Mouse (Mus musculus): ENCODE measurements around the gene Ceacam16.

The Ceacam16 gene

DNA sequence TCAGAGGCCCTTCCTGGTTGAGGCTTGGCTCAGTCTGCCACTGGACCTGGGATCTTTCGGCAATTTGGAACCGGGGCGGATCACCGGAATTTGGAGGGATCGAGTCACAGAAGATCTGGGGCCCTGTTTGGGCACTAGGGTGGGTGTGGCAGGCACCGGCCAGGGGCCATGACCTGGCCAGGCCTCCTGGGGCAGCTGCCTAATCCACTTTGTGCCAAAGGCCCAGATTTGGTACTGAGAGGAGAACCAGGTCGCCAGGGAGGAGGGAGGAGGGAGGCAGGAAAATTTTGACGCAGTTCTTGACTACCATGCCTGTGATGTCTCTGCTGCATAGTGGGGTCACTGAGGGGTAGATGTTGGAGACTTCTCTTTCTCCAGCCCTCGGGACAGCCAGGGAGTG, at the start of gene Ceacam16:
Ceacam16 (minus strand) TSS at position 101 of the 400 bp plus-strand sequence.
- no peak for DNase-seq (ENCODE audit: low spot score in 2 of 2)

DNA sequence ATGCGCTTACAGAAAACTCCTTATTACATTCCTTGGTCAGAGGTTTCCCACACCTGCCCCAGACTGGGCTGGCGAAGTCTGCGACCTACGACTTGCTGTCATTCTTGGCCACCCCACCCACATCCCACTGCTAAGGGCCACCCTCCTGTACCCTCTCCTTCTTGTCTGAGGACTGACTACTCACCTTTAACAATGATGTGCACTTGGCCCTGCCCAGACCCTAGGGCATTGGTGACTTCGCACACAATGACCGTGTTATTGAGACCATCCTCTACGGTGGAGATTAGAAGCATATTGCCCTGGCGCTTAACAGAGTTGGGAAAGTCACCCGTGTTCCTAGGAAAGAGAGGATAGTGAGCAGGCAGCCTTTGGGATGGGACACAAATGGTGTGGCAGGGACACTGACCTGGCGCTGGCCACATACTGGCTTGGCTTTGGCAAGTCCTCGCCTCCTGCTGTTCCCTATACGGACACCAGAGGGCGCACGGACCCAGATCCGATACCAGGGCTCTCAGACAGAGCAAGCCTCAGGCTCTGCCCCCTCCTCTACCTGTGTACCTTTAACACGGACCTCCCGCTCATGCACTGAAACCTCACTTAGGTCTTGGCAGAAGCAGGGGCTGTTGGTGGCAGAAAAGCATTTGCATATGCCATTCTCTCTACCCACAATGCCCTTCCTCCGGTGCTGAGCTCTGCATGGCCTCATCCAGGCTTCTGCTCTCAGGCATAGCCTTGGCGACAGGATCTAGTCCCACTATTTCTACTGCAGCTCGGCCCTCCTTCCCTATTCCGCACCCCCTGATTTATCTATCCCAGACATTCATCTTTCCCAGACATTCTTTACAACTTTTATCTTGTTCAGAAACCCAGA, 49.6 kb upstream of the Ceacam16 start:
- DNase-seq (ENCODE audit: low spot score in 2 of 2), result peak; percentile 51 to 86

DNA sequence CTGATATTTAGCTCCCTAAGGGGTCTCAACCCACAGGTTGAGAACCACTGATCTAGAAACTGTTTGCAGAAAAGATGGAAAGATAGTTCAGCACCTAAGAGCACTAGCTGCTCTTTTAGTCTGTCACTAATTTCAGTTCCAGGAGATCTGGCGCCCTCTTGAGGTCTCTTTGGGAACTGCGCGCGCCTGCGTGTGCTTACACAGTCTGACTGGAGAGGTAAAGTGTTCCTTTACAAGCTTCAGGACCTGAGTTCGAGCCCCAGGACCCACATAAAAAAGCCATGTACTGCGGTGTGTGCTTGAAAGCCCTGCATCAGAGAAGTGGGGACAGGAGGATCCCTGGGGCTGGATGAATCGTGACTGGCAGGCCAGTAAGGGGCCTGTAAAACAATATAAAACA, 28.8 kb upstream of the Ceacam16 start:
- peak in 1 of 2 experiments; percentile 76 for DNase-seq (ENCODE audit: low spot score in 2 of 2)

DNA sequence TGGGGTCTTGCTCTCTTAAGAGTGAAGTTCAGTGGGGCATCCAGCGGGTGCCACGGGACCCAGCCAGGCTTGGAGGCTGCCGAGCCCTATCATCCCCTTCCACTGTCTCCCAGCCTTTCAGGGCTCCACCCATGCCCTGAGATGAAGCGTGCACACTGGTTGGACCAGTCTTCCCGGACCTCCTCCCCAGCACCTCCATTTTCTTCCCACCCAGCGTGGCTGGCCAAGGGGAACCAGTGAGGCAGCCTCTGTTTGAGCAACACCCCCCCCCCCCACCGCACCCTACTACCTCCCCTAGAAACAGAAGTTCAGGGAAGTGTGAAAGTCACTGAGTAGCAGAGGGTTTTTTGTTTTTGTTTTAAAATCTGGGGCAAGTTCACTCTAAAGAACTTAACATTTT, 26.8 kb upstream of the Ceacam16 start, which contains the start of gene Ceacam19:
Ceacam19 (minus strand) TSS at position 117 of the 400 bp plus-strand sequence.
- DNase-seq (ENCODE audit: low spot score in 2 of 2), result no peak

DNA sequence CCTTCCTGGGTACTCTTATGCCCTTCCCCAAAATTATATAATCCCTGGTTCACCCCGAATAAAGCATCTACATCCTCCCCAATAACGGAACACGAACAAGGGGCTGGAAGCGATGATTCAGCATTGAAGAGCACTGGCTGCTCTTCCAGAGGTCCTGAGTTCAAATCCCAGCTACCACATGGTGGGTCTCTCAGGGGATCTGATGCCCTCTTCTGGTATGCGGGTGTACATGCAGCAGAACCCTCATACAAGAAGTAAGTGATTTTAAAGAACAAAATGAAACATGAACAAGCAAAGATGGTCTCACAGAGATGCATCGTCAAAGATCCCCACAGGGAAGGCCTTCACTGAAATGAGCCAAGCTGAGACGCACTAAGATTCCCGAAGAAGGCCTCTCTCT, 19.7 kb upstream of the Ceacam16 start:
- DNase-seq (ENCODE audit: low spot score in 2 of 2), result no peak

DNA sequence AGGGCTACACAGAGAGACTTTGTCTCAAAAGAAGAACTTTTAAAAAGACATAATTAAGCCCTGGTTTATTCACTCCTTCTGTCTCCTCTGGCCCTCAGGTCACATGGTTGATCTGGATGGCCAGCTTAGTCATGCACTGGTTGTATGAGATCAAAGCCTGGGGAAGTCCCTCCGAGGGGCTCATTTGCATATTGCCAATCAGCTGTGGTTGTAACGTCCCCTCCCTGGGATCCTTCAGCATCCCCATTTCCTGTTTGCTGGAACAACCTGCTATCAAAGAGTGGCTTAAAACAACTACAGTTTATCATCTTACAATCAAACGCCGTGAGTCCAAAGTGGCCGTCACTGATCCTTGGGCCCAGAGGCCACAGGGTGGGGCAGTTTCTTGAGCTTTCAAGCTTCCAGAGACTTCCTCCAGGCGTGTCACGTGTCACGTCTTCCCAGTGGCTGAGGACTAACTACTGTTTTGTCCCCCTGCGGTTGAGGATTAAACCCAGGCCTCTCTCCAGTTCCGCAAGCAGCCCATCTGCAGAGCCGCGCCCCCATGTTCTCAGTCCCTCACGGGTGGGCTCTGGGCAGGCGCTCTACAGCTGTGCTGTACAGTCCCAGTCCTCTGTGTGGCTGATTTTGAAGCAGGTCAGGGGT, 15.8 kb upstream of the Ceacam16 start:
- no peak for DNase-seq (ENCODE audit: low spot score in 2 of 2)

DNA sequence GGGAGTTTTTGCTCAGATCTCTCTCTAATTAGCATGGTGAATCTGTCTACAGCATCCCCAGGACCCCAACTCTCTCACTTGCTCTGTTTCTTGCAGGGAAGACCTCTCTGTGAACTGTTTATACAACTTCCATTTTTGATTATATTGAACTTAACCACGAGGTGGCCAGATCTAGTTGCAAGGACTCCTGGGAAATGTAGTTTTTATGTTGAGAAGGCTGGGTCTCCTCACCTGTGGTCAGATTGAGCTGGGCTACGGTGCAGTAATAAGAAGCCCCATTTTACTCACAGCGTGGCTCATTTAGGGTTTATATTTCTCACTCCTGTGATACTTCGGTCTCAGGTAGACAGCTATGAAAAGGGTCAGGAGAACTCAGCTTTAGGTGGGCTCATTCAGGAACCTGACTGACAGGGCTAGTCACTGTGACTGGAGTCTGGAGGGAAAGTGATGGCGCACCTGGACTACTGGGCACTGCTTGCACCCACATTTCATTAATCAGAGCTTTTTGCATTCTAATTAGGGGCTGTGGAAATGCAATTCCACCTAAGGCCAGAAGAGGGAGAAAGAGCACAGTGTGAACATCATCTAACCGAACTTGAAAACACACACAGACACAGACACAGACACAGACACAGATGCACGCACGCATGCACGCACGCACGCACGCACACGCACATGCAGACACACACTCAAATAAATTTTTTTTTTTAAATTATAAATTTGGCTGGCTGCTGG, 15.0 kb upstream of the Ceacam16 start:
- DNase-seq (ENCODE audit: low spot score in 2 of 2), result no peak

DNA sequence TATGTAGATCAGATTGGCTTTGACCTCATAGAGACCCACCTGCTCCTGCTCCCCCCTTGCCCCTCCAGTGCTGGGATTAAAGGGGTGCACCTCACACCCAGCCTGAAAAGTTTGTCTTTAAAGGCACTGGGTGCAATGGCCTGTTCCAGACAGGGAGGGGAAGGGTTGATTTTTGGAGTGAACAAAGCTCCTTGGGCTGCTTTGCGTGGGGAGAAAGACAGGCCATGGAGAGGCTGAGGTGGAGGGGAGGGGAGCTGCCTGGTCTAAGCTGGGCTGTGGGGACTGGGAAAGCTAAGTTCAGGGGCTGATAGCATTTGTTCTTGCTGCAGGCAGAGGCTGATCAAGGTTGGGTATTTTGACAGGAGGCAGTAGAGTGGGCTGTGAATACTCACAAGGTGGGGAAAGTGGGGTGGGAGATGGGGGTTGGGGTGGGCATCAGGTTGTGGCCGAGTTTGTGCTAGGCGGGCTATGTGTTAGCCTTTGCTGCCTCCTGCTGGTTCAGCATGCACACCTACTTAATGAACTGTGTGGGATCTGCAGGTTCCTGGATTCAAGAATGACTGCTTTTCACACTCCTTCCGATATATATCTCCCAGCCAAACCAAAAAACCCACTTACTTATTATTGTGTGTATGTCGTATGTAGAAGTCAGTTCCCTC, 11.0 kb upstream of the Ceacam16 start:
- DNase-seq (ENCODE audit: low spot score in 2 of 2), result no peak

DNA sequence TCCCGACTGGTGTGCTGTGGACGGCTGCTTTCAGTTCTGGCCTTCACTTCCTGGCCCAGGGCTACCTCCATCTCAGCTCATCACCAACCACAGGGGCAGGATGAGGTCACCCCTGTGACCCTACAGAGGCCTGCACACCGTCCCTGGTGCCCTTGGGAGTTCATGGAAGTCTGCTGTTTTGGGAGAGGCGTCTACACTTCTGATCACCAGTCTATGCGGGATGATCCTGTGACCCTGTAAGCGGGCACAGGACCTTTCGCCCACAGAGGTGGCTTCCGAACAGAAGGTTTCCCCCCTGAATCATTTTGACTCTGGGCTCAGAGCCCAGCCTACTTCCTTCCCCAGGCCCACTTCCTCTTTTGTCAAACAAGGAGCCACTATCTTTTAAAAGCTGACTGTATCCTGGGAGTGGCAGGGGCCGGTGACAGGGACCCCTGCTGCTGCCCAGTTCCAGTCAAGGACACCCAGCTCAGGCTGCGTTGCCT, 10.1 kb upstream of the Ceacam16 start:
- DNase-seq (ENCODE audit: low spot score in 2 of 2), result no peak

GRCm38 (mm10) chr7:19867751-19868399, 6.8 kb upstream of the Ceacam16 start:
- DNase-seq (ENCODE audit: low spot score in 2 of 2), result no peak

DNA sequence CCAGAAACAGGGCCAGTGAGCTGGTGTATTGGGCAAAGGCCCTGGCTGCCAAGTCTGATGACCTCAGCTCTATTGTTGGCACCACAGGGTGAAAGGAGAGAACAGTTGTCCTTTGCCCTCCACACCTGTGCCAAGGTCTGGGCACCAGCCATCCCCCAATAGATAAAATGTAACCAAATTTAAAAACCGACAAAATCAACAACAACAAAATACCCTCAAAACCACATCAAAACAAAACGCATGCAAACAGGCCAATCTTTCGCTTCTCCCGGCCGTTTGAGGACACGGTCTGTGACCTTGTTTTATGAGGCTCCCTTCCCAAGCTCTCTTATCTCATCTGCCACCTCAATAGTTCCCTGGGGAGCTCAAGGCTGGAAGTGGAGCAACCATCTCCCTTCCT, 5.4 kb upstream of the Ceacam16 start:
- no peak for DNase-seq (ENCODE audit: low spot score in 2 of 2)

DNA sequence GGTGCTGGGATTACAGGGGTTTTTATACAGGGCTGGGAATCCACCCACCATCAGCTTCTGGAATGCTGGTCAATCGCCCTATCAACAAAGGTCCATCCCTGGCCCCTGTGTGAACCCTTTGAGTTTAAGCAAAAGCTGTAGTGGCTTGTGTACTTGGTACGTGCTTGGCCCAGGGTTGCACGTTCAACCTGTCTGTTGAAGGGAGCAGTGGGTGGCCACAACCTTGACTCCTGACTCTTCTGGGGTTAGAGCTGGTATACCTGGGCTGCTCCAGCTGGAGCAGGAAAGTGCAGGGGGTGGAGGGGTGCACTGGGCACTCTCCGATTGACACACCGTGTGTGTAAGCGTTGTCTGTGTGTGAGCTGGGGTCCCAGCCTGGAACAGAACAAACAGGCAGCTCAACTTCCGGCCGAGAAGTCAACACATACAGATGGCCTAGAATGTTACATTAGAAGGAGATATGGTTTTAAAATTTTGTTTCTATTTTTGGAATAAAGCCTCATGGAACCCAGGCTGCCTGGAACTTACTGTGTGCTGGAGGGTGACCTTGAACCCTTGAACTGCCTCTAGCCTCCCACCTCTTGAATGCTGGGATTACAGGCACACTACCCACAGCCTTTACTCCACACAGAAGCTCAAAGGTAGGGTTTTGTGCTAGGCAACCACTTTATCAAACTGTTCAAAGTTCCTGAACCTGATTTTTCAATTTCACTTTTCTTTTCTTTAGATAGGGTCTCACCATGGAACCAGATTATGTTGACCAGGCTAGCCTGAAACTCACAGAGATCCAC, 4.3 kb upstream of the Ceacam16 start:
- DNase-seq (ENCODE audit: low spot score in 2 of 2), result no peak

GRCm38 (mm10) chr7:19864241-19864640, 3.1 kb upstream of the Ceacam16 start:
- no peak for DNase-seq (ENCODE audit: low spot score in 2 of 2)

GRCm38 (mm10) chr7:19859740-19860139, 1.4 kb downstream of the Ceacam16 start:
- no peak for DNase-seq (ENCODE audit: low spot score in 2 of 2)

GRCm38 (mm10) chr7:19856283-19856682, 4.8 kb downstream of the Ceacam16 start:
- DNase-seq (ENCODE audit: low spot score in 2 of 2), result no peak

- no peak for DNase-seq (ENCODE audit: low spot score in 2 of 2)
Observed at GRCm38 (mm10) chr7:19855663-19856062, 5.4 kb downstream of the Ceacam16 start.

DNA sequence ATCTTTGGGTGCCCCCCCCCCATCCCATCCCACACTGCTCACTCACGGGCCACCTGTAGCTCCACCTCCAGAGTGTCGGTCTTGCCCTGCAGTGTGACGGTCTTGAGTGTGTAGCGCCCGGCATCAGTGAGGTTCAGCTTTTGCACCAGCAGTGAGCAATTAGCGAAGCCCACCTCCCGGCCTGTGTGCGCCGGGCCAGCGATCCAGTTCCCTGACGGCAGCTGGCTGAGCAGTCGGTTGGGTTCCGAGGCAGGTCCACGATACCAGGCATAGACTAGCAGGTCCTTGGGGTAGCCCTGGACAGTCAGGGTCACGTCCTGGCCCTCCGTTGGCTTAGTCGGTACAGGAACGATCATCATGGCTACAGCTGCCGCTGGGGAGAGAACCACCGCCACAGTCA, 7.6 kb downstream of the Ceacam16 start:
- DNase-seq (ENCODE audit: low spot score in 2 of 2), result no peak

DNA sequence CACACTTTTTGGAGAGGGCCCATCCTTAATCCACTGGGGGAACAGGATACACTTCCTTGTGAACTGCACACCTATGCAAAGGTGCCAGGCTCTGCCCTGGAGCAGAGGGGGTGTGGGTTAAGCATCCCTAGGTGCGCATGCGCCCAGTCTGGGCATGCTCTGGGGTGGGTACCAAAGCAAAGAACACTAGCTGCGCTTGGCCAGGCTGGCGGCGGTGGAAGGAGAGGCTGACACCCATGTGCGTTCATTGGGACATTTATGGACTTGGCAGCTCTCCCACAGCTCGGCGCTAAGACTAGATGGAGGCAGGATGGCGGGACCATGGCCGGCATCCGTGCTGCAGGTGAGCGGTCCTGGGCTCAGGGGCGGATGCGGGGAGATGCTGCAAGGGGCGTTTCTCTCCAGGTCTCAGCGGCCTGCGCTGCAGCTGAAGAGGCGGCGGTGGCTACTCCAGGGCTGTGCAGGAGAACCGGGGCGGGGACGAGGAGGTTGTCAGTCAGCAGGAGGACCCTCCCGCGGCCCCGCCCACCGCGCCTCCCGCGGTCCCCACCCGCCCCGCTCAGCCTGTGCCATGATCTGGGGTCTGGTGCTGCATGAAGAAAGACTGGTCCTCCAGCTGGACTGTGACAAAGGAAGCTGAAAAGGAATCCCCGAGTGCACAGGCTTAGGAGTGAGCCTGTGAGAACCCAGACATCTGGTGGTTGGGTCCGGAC, 9.1 kb downstream of the Ceacam16 start, which contains the start of gene Gm19345:
Gm19345 (plus strand) TSS at position 146 of the 713 bp plus-strand sequence.
- DNase-seq (ENCODE audit: low spot score in 2 of 2), result no peak

DNA sequence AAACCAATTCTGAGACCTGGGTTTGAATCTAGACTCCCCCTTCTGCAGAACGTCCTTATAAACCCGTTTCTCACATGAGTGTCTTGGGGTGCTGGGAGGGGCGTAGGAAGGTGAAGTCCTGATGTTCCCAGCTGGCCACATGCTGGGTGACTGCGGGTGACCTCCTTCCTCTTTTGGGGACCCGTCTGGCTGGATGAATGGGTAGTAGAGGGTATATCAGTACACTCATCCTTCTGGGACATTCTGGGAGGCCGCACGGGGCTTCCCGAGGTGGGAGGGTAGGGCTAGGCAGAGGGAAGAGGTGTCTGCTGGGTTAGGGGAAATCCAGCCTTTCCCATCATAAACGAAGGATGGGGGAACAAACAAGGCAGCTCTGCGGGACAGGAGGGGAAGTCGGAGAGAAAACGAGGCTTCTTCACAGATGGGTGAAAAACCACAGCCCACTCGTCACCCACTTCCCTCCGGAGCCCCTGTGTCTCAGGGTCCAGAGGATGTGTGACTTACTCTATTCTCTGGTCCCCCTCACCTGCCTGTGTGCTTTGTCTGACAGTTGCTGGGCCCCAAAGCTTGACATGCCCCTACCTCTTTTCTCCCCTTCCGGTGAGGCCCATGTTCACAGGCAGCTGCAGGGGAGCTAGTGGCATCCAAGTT, 16.5 kb downstream of the Ceacam16 start:
- DNase-seq (ENCODE audit: low spot score in 2 of 2), result no peak

Measured in urinary bladder, postnatal 4 days (tissue).